Mouse (Mus musculus) kidney, adult 2 months (tissue): Measurements from ENCODE around the gene Ecd. TPM values are rescaled to one million over a fixed set of nuclear protein-coding genes. Genes with fewer than 3 reads are reported as not detected.
A peak's percentile ranks its signal among the peaks of the same experiment; 100 is the strongest.

Experiments used
- DNase-seq: peaks from one replicate; pipeline ENCODE4 v3.0.0; 2021
- H3K27ac ChIP-seq: fragments of 200-500 bp; 2 replicates; pipeline ENCODE4 v1.5.1; 2012; ENCODE audit warnings: low read depth, low read length, control low read depth, inconsistent platforms; ENCODE audit not compliant: insufficient read depth
- H3K27me3 ChIP-seq: fragments of 200-500 bp; replicated peaks from 2 replicates; pipeline ENCODE4 v1.6.1; 2012; ENCODE audit warnings: mild to moderate bottlenecking, moderate library complexity, low read length, inconsistent platforms; ENCODE audit not compliant: control insufficient read depth, insufficient read depth
- H3K36me3 ChIP-seq: fragments of 200-500 bp; 2 replicates; pipeline ENCODE4 v1.6.1; 2012; ENCODE audit warnings: mild to moderate bottlenecking, moderate library complexity, low read length, inconsistent platforms; ENCODE audit not compliant: control insufficient read depth, insufficient read depth
- H3K4me1 ChIP-seq: fragments of 200-500 bp; 2 replicates; pipeline ENCODE4 v1.6.1; 2011; ENCODE audit warnings: low read length; ENCODE audit not compliant: control insufficient read depth, insufficient read depth
- H3K4me3 ChIP-seq: fragments of 200-500 bp; 2 replicates; pipeline ENCODE4 v1.5.1; 2011; ENCODE audit warnings: mild to moderate bottlenecking, low read depth, low read length, control low read depth; ENCODE audit not compliant: insufficient read depth
- CTCF ChIP-seq: fragments of 200-500 bp; conservative IDR thresholded peaks from 2 replicates; pipeline ENCODE4 v1.5.1; 2011; ENCODE audit warnings: low read depth, mild to moderate bottlenecking, control low read depth, low read length, moderate library complexity, mixed read lengths; ENCODE audit not compliant: insufficient read depth, insufficient read length
- POLR2A ChIP-seq: fragments of 200-500 bp; IDR thresholded peaks from one replicate; pipeline ENCODE4 v1.6.1; 2011; ENCODE audit warnings: low read depth, low read length, control low read depth
- WGBS: fragments of 180-500 bp; shearing (Covaris S2); methylation state at CpG from one replicate; pipeline ENCODE4 v1.1.7; 2018; 5-methylcytosine and 5-hydroxymethylcytosine counted together
- polyA plus RNA-seq: library from polyadenylated mRNA; depleted of rRNA; stranded (reverse); fragments of >200 nt; gene quantifications from 2 replicates; pipeline ENCODE4 v1.2.3, GENCODE M21; 2012; rRNA removed

Gene Ecd
- 21.4 and 22.7 TPM in 2 replicates for polyA plus RNA-seq

DNA sequence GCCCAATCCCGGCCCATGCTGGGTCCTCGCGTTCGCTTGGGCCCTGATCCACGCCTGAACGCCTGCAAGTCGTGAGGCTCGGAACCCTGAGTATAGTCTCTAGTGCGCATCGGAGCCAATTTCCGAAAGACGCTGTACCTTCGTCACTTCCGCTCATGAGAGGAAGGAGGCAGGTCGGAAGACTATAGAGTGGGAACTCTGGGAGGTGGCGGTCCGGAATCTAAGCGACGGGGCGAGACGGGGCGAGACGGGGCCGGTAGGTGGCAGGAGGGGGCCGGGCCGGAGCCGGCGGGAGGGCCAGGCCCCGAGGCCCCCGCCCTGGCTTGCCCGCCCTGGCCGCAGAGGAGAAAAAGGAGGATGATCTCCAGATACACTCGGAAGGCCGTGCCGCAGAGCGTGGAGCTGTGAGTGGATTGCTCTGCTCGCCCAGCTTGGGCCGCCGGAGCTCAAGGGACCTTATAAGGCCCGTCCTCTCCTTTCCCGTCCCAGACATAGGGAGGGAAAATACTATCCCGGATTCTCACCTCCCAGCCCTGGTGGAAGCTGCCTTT is at the start of gene Ecd, which contains the start of gene Fam149b:
Ecd (minus strand) TSS at position 131 of the 551 bp plus-strand sequence.
Fam149b (plus strand) TSS at position 172 of the 551 bp plus-strand sequence.
- peak within 1 kb of the TSS; percentile 79 for H3K4me3 ChIP-seq
- DNase-seq = peak; percentile 97
- no peaks in the 10 kb centered on the region; the same call in 1 of the 2 replicates for H3K4me1 ChIP-seq
- no peaks in the 10 kb centered on the region for H3K36me3 ChIP-seq
- H3K27me3 ChIP-seq = no peaks in the 10 kb centered on the region
- WGBS = under 1% methylated on average over 42 of the region's 42 CpGs
- TF ChIP-seq POLR2A = peak; percentile 32
- TF ChIP-seq CTCF = peak; percentile 31; the same call in 1 of the 2 replicates
- H3K27ac ChIP-seq = peak within 1 kb of the TSS; percentile 77

DNA sequence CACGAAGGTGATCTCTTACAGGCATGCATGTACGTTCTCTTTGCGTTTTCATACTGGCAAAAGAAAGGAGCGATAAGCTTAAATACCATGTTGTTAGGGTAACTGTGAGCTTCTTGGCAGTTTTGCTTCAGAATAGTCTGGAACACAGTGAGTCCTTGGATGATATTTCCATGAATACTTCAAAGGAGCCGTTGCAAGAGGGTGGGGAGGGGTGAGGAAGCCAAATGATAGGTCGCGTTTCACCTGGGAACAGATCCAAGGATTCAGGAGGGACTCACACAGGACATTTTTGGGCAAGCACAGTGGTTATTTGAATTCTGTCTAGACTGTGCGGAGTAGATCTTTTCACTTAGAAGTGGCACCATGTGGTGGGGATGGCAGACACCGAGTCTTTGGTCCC is 49.3 kb upstream of the Ecd start:
- Histone ChIP-seq H3K27ac (no peak overlapping the region), H3K4me1 (no peaks in the 10 kb centered on the region), H3K36me3 (no peaks in the 10 kb centered on the region), H3K4me3 (no peak overlapping the region), H3K27me3 (no peaks in the 10 kb centered on the region)
- no peak for DNase-seq
- WGBS = 80% methylated on average over 9 of the region's 9 CpGs
- TF ChIP-seq CTCF (no peak), POLR2A (no peak)

DNA sequence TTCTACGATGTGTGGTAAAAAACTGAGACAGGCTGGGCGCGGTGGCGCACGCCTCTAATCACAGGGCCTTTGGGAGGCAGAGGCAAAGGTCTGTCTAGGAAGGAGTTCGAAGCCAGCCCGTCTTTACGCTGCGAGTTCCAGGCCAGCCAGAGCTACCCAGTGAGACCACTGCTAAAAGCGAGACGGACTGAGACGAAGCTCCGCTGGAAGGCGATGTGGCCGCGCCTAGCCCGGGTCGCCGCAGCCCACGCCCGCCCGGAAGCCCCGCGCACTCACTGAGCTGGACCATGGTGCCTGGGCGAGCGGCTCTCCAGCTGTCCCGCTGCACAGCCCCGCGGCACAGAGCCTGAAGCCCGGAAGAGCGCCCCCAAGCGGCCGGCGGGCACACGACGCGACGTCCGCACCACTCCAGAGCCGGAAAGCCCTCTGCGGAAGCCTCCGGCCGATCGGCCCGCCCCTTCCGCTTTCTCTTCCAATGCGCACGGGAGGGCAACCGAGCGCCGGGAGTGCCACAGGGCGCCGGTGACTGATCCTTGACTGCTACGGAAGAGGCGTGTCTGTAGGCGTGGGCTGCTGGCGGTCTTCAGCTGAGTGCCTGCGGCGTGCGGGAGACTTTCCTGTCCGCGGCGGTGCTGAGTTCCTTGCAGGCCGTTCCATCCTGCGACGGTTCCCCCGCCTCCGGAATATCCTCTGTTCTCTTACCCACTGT is 45.4 kb upstream of the Ecd start, which contains the start of gene Mrps16:
Mrps16 (minus strand) TSS at position 430 of the 709 bp plus-strand sequence.
- WGBS = under 1% methylated on average over 68 of the region's 68 CpGs
- peak; percentile 98 for DNase-seq
- TF ChIP-seq POLR2A (peak; percentile 70), CTCF (peak; percentile 73)
- H3K27ac ChIP-seq = peak within 1 kb of the TSS; percentile 87
- peak within 1 kb of the TSS; percentile 82 for H3K4me3 ChIP-seq
- H3K36me3 ChIP-seq = no peaks in the 10 kb centered on the region
- H3K27me3 ChIP-seq = no peaks in the 10 kb centered on the region
- H3K4me1 ChIP-seq = no peaks in the 10 kb centered on the region; the same call in 1 of the 2 replicates

DNA sequence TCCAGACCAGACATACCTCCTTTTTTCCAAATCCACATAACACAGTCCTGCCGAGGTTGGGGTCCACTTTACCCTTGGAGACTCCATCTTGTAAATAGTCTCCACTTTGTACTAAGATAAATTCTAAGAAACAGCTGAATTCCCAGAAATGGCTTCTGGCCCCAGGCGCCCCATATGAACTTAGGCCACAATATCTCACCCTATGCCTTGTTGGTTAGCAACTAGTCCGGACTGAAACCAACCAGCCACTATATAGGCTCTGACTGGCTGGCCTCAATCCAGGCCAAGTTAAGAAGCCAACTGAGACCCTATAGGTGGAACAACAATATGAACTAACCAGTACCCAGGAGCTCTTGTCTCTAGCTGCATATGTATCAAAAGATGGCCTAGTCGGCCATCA is 44.4 kb upstream of the Ecd start:
- H3K4me3 ChIP-seq = no peak overlapping the region

DNA sequence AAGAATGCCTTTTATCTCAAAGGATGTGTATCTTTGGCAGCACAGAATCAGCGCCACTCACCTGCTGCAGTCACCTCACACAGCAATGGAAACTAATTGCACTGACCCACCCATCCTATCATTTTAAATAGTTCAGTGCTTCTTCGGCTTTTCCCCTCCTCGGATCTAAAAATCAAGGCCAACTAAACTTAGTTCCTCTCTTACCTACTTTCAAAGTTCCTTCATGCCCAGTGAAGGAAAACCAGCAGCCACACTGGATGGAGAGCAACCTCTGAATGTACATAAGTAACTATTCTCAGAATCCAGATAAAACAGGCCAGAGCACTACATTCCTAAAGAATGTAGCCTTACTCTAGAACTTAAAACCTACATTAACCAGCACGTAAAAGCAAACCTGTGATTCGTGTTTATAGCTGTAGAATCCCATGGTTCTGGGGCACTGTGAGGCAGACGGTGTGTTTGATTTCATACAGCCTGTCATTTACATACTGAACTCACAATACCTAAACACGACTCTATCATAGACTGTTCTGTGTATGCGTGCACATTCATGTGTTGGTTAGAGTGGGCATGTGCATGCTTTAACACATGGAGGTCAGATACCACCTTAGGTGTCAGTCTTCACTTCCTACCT is 41.6 kb upstream of the Ecd start:
- DNase-seq = no peak
- no peaks in the 10 kb centered on the region for H3K27me3 ChIP-seq
- H3K27ac ChIP-seq = no peak overlapping the region
- H3K4me3 ChIP-seq = no peak overlapping the region
- WGBS = 80% methylated on average over 8 of the region's 8 CpGs
- TF ChIP-seq CTCF (no peak), POLR2A (no peak)
- H3K36me3 ChIP-seq = no peaks in the 10 kb centered on the region
- H3K4me1 ChIP-seq = peaks cover 2% of the 10 kb centered on the region; the same call in 1 of the 2 replicates

More for the DNA sequence above, 44.4 kb upstream of the Ecd start:
- no peak for DNase-seq
- TF ChIP-seq CTCF (no peak), POLR2A (no peak)
- Histone ChIP-seq H3K27me3 (no peaks in the 10 kb centered on the region), H3K4me1 (peaks cover 2% of the 10 kb centered on the region; the same call in 1 of the 2 replicates), H3K27ac (no peak overlapping the region), H3K36me3 (no peaks in the 10 kb centered on the region)
- WGBS = 69% methylated on average over 4 of the region's 4 CpGs

DNA sequence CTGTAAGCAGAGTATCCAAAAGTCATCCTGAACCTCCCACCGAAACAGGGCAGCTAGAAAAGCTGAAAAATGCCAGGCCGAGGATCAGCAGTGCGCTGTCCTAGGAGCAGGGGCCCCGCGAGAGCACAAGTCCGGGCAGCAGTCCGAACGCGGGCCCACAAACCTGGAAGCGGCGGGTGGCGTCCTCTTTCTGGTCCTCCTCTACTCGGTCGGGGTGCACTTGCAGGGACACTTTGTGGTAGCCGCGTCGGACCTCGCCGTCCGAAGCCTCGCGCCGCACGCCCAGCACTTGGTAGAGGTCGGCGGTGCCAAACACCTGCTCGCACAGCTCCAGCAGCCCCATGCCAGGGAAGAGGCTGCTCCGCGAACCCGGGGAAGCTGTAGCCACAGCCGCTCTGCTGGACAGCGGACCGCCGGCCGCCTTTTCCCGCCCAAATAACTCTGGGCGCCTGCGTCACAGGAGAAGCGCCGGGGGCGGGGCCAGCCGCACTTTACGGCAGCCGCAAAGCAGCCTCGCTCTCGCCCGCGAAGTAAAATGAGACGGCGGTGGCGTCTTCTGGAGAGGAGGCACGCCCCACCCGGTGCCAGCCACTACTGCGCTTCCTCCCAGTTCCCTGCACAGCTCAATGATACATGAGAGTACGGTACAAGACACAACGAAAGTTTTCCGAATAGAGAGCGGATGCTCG is 40.7 kb upstream of the Ecd start, which contains the start of gene Dnajc9:
Dnajc9 (minus strand) TSS at position 470 of the 689 bp plus-strand sequence.
- peak; percentile 96 for DNase-seq
- TF ChIP-seq CTCF = no peak
- no peaks in the 10 kb centered on the region for H3K36me3 ChIP-seq
- peak within 1 kb of the TSS; percentile 90 for H3K4me3 ChIP-seq
- peaks cover 2% of the 10 kb centered on the region; the same call in 1 of the 2 replicates for H3K4me1 ChIP-seq
- H3K27me3 ChIP-seq = no peaks in the 10 kb centered on the region
- WGBS = under 1% methylated on average over 59 of the region's 59 CpGs
- H3K27ac ChIP-seq = peak within 1 kb of the TSS; percentile 74
